Mouse (Mus musculus) spleen, adult 18-20 months (tissue): Measurements from ENCODE around the gene Rnf186.
"Not testable (repeated sequence)": the region's sequence is repeated elsewhere in the genome, so short reads cannot be mapped to it uniquely, and the experiment has no call there.

ENCODE experiments used
- DNase-seq, 2 experiments: peaks; one replicate each; pipeline ENCODE4 v3.0.0; 2022; ENCODE audit warnings: mixed read lengths in 2 of 2

The Rnf186 gene

DNA sequence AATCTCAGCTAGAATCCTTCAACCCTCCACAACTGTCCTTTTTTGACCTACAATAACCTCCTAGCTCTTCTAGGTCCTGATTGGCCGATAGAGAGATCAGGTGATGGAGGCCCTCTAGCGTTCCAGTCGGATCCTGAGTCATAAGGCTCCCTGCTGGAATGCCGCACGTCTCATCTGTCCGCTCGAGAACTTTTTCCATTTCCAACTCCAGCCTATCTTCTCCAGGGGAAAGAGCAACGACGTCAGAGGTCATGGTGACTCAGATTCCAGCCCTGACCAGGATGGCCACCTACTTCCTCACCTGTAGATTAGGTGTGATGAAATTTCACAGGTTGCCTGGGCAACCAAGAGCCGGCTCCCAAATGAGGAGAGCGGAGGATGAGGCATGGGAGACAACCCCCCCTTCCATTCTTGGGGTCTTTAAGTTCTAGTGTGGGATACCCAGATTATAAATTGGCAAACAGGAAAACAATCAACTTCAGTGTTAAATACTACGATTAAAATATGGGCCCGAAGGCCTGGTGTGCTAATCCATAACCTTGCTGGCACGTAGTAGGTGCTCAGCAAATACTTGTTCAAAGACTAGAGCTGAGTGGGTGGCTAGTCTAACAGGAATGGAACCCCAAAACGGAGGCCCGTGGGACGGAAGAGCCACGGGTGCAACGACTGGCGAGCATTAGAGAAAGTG is 5.4 kb downstream of the Rnf186 start:
- peak; percentile 15 to 54 for DNase-seq

GRCm38 (mm10) chr4:138972827-138973718 is 6.2 kb downstream of the Rnf186 start, which contains the start of gene Tmco4:
TSS of gene Tmco4 (plus strand) at chr4:138972888.
- peak; percentile 58 to 76 for DNase-seq

GRCm38 (mm10) chr4:138973719-138974115 is 6.8 kb downstream of the Rnf186 start:
- no peak for DNase-seq

GRCm38 (mm10) chr4:138974540-138974939 is 7.6 kb downstream of the Rnf186 start:
- not testable (repeated sequence) for DNase-seq

GRCm38 (mm10) chr4:138975194-138975593 is 8.3 kb downstream of the Rnf186 start:
- DNase-seq, result no peak

DNA sequence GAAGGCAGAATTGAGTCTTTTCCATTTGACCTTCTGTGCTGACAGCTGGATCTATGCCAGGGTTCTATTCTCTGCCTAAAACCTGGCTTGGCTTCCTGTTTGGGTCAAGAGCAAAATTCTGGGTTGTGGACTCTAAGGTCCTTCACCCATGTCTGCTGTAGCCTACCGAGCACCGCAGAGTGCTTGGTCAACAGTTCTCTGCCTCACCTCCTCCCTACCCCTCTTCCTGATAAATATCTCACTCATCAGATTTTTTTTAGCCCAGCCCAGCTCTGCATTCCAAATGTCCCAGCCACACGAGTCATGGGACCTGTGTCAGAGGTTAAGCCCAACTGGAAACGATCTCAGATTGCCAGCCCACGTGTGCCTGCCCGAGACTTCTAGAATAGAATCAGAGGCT is 9.1 kb downstream of the Rnf186 start:
- DNase-seq, result no peak

GRCm38 (mm10) chr4:138980021-138980420 is 13.1 kb downstream of the Rnf186 start:
- DNase-seq, result no peak

GRCm38 (mm10) chr4:138980771-138981420 is 14.0 kb downstream of the Rnf186 start:
- DNase-seq, result no peak

GRCm38 (mm10) chr4:138983422-138983821 is 16.5 kb downstream of the Rnf186 start:
- DNase-seq, result no peak

DNA sequence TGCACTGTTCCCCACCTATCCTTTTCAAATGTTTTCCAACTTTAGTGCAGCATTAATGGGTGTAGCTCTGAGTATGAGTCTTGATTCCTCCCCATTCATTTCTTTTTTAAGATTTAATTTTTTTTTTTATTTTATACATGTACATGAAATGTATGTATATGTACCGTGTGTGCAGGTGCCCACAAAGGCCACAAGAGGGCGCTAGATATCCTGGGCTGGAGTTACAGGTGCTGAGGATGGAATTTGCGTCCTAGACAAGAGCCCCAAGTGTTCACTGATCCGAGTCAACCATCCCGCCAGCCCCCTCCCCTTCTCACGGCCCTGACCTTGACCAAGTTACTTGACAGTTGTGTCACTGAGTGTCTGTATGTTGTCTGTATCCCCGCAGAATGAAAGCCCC is 17.8 kb downstream of the Rnf186 start:
- DNase-seq, result no peak

GRCm38 (mm10) chr4:138986280-138986679 is 19.4 kb downstream of the Rnf186 start:
- DNase-seq, result no peak

DNA sequence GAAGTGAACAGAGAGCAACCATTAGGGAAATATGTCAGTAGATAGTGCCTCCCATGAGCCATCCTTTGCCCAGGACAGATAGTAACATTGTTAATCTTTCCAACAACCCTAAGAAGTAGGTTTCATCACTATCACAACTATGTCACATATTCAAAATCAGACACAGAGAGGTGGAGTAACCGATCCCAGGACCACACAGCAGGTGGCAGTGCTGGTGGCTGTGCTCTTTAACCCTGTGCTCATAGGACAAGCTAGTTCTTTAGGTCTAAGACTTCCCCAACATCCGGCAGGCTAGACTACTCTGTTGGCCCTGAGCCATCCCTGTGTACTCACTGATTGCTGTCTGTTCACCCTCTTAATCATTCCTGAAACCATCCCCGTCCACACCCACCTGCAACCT is 27.5 kb downstream of the Rnf186 start:
- no peak for DNase-seq

DNA sequence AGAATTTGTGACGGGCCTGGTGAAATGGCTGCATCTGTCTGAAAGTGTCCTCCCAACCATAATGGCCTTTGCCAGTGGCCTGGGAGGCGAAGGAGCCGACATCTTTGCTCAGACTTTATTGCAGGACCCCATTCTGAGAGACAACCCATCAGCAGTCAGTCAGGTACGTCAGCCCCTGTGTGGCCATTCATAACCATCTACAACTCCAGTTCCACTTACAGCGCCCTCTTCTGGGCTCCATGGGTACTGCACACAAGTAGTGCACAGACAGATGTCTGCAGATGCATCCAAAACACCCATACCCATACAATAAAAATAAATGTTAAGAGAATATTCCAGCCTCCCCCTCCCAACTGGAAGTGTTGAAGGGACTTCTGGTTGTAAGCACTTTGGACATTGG is 29.5 kb downstream of the Rnf186 start:
- no peak for DNase-seq

DNA sequence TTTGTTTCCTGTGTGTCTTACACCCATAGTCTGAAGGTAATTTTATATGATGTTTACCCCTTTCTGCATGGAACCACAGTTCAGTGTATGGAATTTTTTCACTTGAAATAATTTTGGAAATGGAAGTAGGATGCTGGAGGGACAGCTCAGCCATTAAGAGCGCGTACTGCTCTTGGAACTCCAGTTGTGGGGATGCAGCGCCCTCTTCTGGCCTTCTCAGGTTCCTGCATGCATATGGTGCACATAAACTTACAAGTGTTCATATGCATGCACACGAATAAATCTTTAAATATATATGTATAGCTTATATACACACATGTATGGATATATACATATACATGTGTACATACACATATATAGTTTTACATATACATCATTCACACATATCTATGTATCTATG is 30.2 kb downstream of the Rnf186 start:
- no peak for DNase-seq

DNA sequence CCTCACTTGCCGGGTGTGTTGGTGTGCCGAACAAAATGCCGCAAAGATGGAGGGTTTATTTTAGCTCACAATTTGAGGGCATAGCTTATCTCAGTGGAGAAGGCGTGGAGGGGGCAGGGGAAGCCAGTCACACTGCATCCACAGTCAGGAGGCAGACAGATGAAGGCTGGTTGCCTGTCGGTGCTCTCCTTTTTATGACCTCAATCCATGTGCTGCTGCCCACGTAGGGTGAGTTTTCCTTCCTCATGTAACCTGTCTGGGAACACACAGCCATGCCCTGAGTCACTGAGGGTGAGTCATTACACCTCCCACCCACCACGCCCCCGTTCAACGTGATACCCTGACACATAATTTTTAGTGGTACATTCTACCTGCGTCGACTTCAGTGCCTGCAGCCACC is 31.7 kb downstream of the Rnf186 start:
- no peak for DNase-seq

DNA sequence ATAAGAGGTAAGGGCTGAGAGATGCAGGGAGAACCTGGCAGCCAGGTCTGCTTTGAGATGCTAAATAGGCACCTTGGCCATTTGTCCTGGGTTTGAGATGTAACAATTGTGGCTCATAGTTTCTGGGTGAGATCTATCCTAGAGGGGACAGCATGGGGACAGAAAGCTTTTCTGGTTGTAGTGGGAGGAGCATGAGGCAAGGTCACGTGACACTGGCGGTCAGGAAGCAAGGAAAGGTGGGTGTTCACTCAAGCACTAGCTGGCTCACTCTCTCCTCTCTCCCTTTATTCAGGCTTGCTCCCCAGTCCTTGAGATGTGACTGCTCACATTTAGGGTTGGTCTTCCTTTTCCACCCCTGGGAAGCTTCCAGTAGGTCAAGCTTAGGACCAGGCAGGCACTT is 34.1 kb downstream of the Rnf186 start:
- DNase-seq, result no peak

DNA sequence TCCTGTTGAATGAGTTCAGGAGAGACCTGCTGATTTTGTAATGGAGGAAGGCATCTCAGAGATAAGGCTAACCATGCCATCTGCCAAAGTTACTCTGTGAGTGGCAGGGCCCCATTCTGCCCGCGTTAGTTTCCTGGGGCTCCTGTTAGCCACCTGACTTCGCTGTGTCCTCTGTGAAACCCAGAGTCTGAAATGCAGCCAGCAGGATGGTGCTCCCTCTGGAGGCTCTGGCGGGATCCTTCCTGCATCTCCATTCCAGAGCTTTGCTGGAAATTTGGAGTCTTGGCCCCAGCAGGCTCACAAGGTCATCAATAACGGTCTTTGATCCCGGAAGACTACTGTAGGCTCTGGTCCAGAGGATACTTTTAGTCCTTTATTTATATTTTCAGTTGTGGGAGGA is 34.5 kb downstream of the Rnf186 start:
- no peak for DNase-seq

DNA sequence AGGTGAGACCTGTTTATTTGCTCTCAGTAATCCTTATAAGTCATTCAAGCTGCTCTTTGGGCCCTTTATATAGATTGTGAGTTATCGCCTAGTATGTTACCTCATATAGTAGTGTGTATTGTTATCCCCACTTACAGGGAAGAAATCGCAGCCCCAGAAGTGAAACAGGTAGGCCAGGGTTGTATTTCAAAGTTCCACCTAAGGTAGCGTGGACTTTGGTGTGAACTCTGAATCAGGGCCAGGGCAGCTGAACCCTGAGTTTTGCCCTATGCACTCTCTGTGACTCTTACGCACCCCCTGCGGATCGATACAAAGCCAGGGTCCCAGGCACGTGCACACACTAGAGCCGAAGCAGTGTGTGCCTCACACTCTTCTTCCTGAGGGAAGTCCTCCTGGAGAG is 37.2 kb downstream of the Rnf186 start:
- DNase-seq, result no peak

- DNase-seq, result no peak
These were observed 38.3 kb downstream of the Rnf186 start for GRCm38 (mm10) chr4:139005214-139005613.

DNA sequence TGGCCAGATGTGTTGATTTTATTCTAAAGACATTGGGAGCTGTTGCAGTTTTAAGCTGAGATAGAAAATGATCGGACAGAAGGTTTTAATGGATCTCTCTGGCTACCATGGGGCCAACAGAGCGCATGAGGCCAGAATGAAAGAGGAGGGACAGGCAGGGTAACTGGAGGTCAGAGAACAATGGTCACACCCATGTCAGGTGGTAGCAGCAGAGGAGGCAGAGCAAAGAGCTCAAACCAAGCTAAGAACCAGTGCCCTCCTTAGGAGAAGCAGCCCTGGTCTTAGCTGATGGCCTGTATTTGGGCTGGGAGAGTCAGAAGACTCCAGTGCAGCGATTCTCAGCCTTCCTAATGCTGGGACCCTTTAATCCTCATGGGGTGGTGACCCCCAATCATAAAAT is 40.4 kb downstream of the Rnf186 start:
- DNase-seq, result no peak

DNA sequence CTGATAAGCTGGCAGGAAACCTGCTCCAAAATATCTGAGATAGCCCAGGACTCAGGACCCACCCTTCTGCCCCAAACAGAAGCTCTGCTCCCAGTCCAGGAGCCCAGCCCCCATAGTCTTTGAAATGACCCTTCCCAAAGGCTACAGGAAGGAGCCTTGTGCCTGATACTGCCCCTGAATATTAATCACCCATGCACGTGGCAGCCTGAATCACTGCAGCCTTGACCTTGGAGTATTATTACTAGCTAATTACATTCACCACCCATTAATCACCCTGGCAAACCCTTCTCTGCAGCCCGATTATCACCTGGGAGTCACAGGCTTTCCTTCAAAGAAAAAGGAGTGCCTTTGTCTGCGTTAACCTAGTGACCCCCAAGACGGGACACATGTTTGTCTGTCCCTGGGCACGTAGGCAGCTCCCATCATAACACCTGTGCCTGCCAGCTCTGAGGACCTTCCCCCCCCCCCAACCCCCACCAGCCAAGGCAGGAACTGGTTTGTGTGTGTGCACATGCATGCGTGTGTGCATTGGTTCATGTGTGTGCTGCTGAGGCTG is 41.1 kb downstream of the Rnf186 start:
- no peak for DNase-seq

DNA sequence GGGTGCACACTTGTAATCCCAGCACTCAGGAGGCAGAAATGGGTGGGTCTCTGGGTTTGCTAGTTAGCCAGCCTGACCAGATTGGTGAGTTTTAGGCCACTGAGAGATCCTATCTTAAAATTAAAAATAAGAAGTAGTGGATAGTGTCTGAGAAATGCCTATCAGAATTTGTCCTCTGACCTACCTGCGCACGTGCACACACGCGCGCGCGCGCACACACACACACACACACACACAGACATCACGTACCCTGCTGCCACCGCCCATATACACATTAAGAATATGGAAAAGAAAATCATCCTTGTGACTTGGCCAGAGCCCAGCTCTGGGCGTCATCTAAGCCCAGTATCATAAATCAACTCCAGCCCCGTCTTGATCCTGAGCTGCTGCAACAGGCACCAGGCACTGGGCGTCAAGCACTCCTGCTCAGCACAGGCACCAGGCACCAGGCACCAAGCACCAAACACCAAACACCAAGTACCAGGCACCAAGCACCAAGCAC is 44.3 kb downstream of the Rnf186 start:
- DNase-seq, result no peak

GRCm38 (mm10) chr4:139013281-139013680 is 46.4 kb downstream of the Rnf186 start:
- no peak for DNase-seq
